Mouse (Mus musculus): Measurements from ENCODE around the gene Apbb2. TPM values are rescaled to one million over a fixed set of nuclear protein-coding genes. Genes with fewer than 3 reads are reported as not detected.

Gene Apbb2
- polyA plus RNA-seq, 1 experiment from 2014 or later = 52.6 TPM

DNA sequence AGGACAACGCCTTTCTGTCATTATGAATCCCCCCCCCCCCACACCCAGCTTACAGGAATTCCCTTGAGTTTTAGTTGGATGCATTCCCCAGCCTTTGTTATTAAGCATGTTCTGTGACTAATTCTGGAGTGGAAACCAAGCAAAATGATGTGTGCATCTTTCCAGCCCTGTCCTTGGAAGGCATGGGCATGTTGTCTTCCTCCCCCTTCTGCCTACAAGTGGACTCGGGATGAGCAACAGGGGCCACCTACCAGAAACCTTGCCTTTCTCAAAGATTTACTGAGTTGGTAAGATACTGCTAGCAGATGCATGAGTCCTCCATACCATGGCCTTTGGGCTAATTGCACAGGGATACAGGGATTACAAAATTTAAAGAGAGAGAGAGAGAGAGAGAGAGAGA is 359.6 kb downstream of the Apbb2 start:
- Histone ChIP-seq H3K4me2 (ENCODE audit: low read depth) (no peak overlapping the region), H3K4me1 (ENCODE audit: control insufficient read depth, insufficient read depth, low read length) (no peaks in the 10 kb centered on the region), H3K27ac (ENCODE audit: low read depth, low read length) (no peak overlapping the region), H3K4me3 (ENCODE audit: low read depth, low read length) (no peak overlapping the region), H3K27me3 (ENCODE audit: control insufficient read depth, insufficient read depth, low read length) (no peaks in the 10 kb centered on the region), H3K9ac (ENCODE audit: low read length) (no peak overlapping the region), H3K9me3 (ENCODE audit: control insufficient read depth, low read length) (no peaks in the 10 kb centered on the region), H3K36me3 (ENCODE audit: control insufficient read depth, insufficient read depth, low read length) (no peaks in the 10 kb centered on the region)
- ATAC-seq (ENCODE audit: insufficient read depth, low FRiP score, low TSS enrichment) (no peak), DNase-seq (ENCODE audit: low spot score) (no peak)
- 84% methylated on average over 2 of the region's 2 CpGs for WGBS

DNA sequence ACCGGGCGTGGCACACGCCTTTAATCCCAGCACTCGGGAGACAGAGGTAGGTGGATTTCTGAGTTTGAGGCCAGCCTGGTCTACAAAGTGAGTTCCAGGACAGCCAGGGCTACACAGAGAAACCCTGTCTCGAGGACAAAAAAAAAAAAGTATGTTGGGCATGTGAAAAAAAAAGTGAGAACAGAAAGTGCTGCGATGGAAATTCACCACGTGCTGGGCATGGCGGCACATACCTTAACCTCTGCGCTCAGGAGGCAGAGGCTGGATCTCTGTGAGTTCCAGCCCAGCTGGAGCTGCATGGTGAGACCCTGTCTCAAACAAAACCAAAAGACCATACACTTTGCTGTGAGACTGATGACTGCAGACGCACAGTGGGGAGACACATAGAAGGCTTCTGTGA is 363.5 kb downstream of the Apbb2 start:
- Histone ChIP-seq H3K9me3 (ENCODE audit: control insufficient read depth, low read length) (no peaks in the 10 kb centered on the region), H3K9ac (ENCODE audit: low read length) (no peak overlapping the region), H3K4me3 (ENCODE audit: low read depth, low read length) (no peak overlapping the region), H3K4me1 (ENCODE audit: control insufficient read depth, insufficient read depth, low read length) (no peaks in the 10 kb centered on the region), H3K4me2 (ENCODE audit: low read depth) (no peak overlapping the region), H3K27ac (ENCODE audit: low read depth, low read length) (no peak overlapping the region), H3K27me3 (ENCODE audit: control insufficient read depth, insufficient read depth, low read length) (no peaks in the 10 kb centered on the region), H3K36me3 (ENCODE audit: control insufficient read depth, insufficient read depth, low read length) (no peaks in the 10 kb centered on the region)
- 85% methylated on average over 10 of the region's 10 CpGs for WGBS
- no peak for DNase-seq (ENCODE audit: low spot score)
- ATAC-seq (ENCODE audit: insufficient read depth, low FRiP score, low TSS enrichment) = no peak

DNA sequence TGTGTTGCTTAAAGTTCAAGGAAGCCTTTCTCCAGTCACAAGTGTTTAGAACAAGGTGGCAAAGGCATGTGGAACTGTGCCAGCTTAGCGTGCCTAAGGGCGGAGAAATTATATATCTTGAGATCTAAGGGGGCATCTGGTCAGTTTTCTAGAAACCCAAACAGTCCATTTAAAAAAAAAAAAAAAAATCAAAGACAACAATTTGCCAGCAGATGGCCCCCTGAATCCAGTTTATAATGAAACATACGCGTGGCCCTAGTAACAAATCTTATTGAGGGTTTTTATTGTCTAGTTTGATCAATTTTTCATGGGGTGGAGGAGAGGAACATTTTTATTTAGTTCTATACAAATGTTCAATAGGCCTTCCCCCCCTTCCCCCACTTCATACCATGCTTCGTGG is 365.4 kb downstream of the Apbb2 start:
- no peaks in the 10 kb centered on the region for H3K27me3 ChIP-seq (ENCODE audit: control insufficient read depth, insufficient read depth, low read length)

More for the DNA sequence above, 365.4 kb downstream of the Apbb2 start:
- no peaks in the 10 kb centered on the region for H3K9me3 ChIP-seq (ENCODE audit: control insufficient read depth, low read length)
- DNase-seq (ENCODE audit: low spot score) (no peak), ATAC-seq (ENCODE audit: insufficient read depth, low FRiP score, low TSS enrichment) (no peak)
- H3K9ac ChIP-seq (ENCODE audit: low read length) = no peak overlapping the region
- no peak overlapping the region for H3K4me2 ChIP-seq (ENCODE audit: low read depth)
- H3K4me3 ChIP-seq (ENCODE audit: low read depth, low read length) = no peak overlapping the region
- H3K4me1 ChIP-seq (ENCODE audit: control insufficient read depth, insufficient read depth, low read length) = no peaks in the 10 kb centered on the region
- H3K36me3 ChIP-seq (ENCODE audit: control insufficient read depth, insufficient read depth, low read length) = no peaks in the 10 kb centered on the region
- 72% methylated on average over 5 of the region's 5 CpGs for WGBS
- no peak overlapping the region for H3K27ac ChIP-seq (ENCODE audit: low read depth, low read length)

Other genes with a start within 250 kb of the Apbb2 start
- 435 and 490 TPM in 2 replicates for gene Uchl1, start 57.3 kb upstream of the Apbb2 start, polyA plus RNA-seq (2014; fragmentation: Nextera tagmentation; extraction: Ambion mirVana)
- gene Limch1, start 127.0 kb upstream of the Apbb2 start, polyA plus RNA-seq (2014; fragmentation: Nextera tagmentation; extraction: Ambion mirVana) = 83.7 and 96.1 TPM in 2 replicates

All from neural tube, embryonic 11.5 days (tissue).